Mouse (Mus musculus) midbrain, embryonic 16.5 days (tissue): Measurements from ENCODE around the gene Zc4h2. TPM values are rescaled to one million over a fixed set of nuclear protein-coding genes. Genes with fewer than 3 reads are reported as not detected.

Experiments used
- ATAC-seq: fragments of 200-750 bp; cut with Nextera tagmentation; 2 replicates; pipeline ENCODE4 v1.8.0; 2017; ENCODE audit warnings: moderate TSS enrichment
- H3K27ac ChIP-seq: fragments of 300-500 bp; sonication (generic); 2 replicates; pipeline ENCODE4 v1.5.1; 2014; ENCODE audit warnings: mild to moderate bottlenecking, low read length, mixed read lengths
- H3K27me3 ChIP-seq: fragments of 300-500 bp; sonication (generic); 2 replicates; pipeline ENCODE4 v1.6.1; 2014; ENCODE audit warnings: low read depth, low read length, mixed read lengths; ENCODE audit not compliant: control insufficient read depth, insufficient read depth
- H3K36me3 ChIP-seq: fragments of 300-500 bp; sonication (generic); 2 replicates; pipeline ENCODE4 v1.6.1; 2014; ENCODE audit warnings: mild to moderate bottlenecking, low read length, moderate library complexity, mixed read lengths; ENCODE audit not compliant: control insufficient read depth, insufficient read depth
- H3K4me1 ChIP-seq: fragments of 300-500 bp; sonication (generic); 2 replicates; pipeline ENCODE4 v1.6.1; 2014; ENCODE audit warnings: mild to moderate bottlenecking, low read length, mixed read lengths; ENCODE audit not compliant: control insufficient read depth, insufficient read depth
- H3K4me2 ChIP-seq: fragments of 300-500 bp; sonication (generic); 2 replicates; pipeline ENCODE4 v1.6.1; 2014; ENCODE audit warnings: mild to moderate bottlenecking, low read length, mixed read lengths
- H3K4me3 ChIP-seq: fragments of 300-500 bp; sonication (generic); 2 replicates; pipeline ENCODE4 v1.5.1; 2014; ENCODE audit warnings: low read depth, mild to moderate bottlenecking, low read length, moderate library complexity, mixed read lengths
- H3K9ac ChIP-seq: fragments of 300-500 bp; sonication (generic); 2 replicates; pipeline ENCODE4 v1.6.1; 2014; ENCODE audit warnings: low read depth, low read length, mixed read lengths
- H3K9me3 ChIP-seq: fragments of 300-500 bp; sonication (generic); replicated peaks from 2 replicates; pipeline ENCODE4 v1.6.1; 2014; ENCODE audit warnings: mild to moderate bottlenecking, low read length, mixed read lengths; ENCODE audit not compliant: control insufficient read depth, poor library complexity, severe bottlenecking
- WGBS: fragments of 180-500 bp; shearing (Covaris S2); extraction: QIAGEN DNeasy Blood & Tissue Kit; methylation state at CpG from one replicate; pipeline ENCODE4 v1.1.7; 2014; 5-methylcytosine and 5-hydroxymethylcytosine counted together
- polyA plus RNA-seq: library from polyadenylated mRNA; unstranded; fragments of >200 nt; fragmentation: Nextera tagmentation; extraction: Ambion mirVana; gene quantifications from 2 replicates; pipeline ENCODE4 v1.2.1, GENCODE M21; 2015

Gene Zc4h2
- 78.9 and 83.6 TPM in 2 replicates for polyA plus RNA-seq

- H3K4me1 ChIP-seq, result peaks cover 6% of the 10 kb centered on the region; the same call in 1 of the 2 replicates
- peak within 1 kb of the TSS; percentile 63 for H3K9ac ChIP-seq
- peak within 1 kb of the TSS; percentile 80 for H3K27ac ChIP-seq
- H3K4me2 ChIP-seq, result peak within 1 kb of the TSS; percentile 59
- H3K36me3 ChIP-seq, result no peaks in the 10 kb centered on the region
- H3K27me3 ChIP-seq, result no peaks in the 10 kb centered on the region
- WGBS, result 14% methylated on average over 7 of the region's 7 CpGs
- H3K4me3 ChIP-seq, result peak within 1 kb of the TSS; percentile 50
- ATAC-seq, result peak; percentile 100
- H3K9me3 ChIP-seq, result no peaks in the 10 kb centered on the region
Observed at GRCm38 (mm10) chrX:95657804-95658599, at the start of gene Zc4h2. Gene Zc4h2 (minus strand): TSS chrX:95658509.

GRCm38 (mm10) chrX:95687119-95687518, 28.8 kb upstream of the Zc4h2 start:
- Histone ChIP-seq H3K9ac (no peak overlapping the region), H3K27me3 (no peaks in the 10 kb centered on the region), H3K4me1 (no peaks in the 10 kb centered on the region), H3K36me3 (no peaks in the 10 kb centered on the region), H3K4me3 (no peak overlapping the region), H3K27ac (no peak overlapping the region), H3K9me3 (no peaks in the 10 kb centered on the region), H3K4me2 (no peak overlapping the region)
- WGBS, result 66% methylated on average over 1 of the region's 1 CpGs
- ATAC-seq, result no peak

DNA sequence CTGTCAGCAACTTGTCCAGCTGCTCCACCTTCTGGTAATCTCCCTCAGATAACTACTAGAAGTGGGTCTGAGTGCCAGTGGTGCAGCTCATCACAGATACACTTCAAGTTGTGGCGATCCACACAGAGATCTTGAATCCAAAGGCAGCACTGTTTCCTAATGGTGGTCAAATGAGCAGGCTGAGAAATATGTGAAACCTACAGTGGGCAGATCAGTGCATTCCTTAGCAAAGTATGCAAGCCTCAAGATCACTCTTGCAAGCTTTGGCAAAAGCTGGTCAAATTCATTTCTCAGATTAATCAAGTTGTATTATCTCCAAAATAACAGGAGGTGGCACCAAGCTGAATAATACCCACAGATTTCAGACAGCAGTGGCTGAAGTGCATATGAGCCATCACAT, 23.9 kb upstream of the Zc4h2 start:
- Histone ChIP-seq H3K36me3 (no peaks in the 10 kb centered on the region), H3K4me1 (no peaks in the 10 kb centered on the region), H3K9me3 (no peaks in the 10 kb centered on the region), H3K27me3 (no peaks in the 10 kb centered on the region), H3K9ac (no peak overlapping the region), H3K27ac (no peak overlapping the region), H3K4me2 (no peak overlapping the region), H3K4me3 (no peak overlapping the region)
- WGBS, result 90% methylated on average over 1 of the region's 1 CpGs
- ATAC-seq, result no peak

DNA sequence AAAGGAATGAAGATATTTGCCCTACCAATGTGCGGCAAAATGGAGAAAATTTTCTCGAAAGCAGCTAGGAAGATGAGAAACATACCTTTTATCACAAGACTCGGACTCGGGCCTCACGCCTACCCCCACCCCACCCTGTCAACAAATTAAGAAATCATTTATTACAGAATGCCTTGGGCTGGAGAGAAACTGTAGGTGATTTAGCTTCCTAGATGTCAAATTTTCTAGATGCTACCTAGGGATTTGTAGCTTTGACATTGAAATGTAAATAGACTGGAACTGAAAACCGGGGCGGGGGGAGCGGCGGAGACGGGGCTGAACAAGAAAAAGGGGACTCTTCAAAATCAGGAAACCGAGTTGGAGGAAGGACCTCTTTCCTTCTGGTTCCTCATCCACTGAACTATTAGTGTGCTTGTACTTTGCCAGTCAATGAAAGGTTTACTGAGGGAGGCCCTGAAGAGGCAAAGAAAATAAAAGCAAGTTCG, 333 bp upstream of the Zc4h2 start:
- Histone ChIP-seq H3K4me2 (peak overlapping the region; percentile 53), H3K27ac (peak overlapping the region; percentile 76), H3K36me3 (no peaks in the 10 kb centered on the region), H3K9me3 (no peaks in the 10 kb centered on the region), H3K9ac (peak overlapping the region; percentile 56), H3K4me3 (peak overlapping the region; percentile 50), H3K4me1 (peaks cover 6% of the 10 kb centered on the region; the same call in 1 of the 2 replicates), H3K27me3 (no peaks in the 10 kb centered on the region)
- WGBS, result 19% methylated on average over 12 of the region's 12 CpGs
- peak; percentile 76 for ATAC-seq

- Histone ChIP-seq H3K27ac (no peak overlapping the region), H3K9me3 (no peaks in the 10 kb centered on the region), H3K9ac (no peak overlapping the region), H3K4me1 (no peaks in the 10 kb centered on the region), H3K36me3 (no peaks in the 10 kb centered on the region), H3K27me3 (no peaks in the 10 kb centered on the region), H3K4me3 (no peak overlapping the region), H3K4me2 (no peak overlapping the region)
- 89% methylated on average over 5 of the region's 5 CpGs for WGBS
- ATAC-seq, result no peak
Observed at GRCm38 (mm10) chrX:95600609-95601008, 57.7 kb downstream of the Zc4h2 start.

Other genes with a start within 250 kb of the Zc4h2 start
- gene Amer1, start 213.6 kb downstream of the Zc4h2 start, polyA plus RNA-seq, result 12.7 and 14.0 TPM in 2 replicates
- gene Asb12, start 100.5 kb downstream of the Zc4h2 start, polyA plus RNA-seq, result 0.16 and 0.24 TPM in 2 replicates
- gene Pfn5, start 100.4 kb downstream of the Zc4h2 start, polyA plus RNA-seq, result not detected in 2 replicates
- 3.0 and 3.4 TPM in 2 replicates for gene Zc3h12b, start 53.2 kb upstream of the Zc4h2 start, polyA plus RNA-seq